Mouse (Mus musculus) CD4-positive helper T cell, adult 2 months (primary cell): Measurements from ENCODE around the gene Tnfrsf22.
A peak's percentile ranks its signal among the peaks of the same experiment; 100 is the strongest.
"Not testable (repeated sequence)": the region's sequence is repeated elsewhere in the genome, so short reads cannot be mapped to it uniquely, and the experiment has no call there.

Experiments used
- DNase-seq: peaks from one replicate; pipeline ENCODE4 v3.0.0-alpha.2; 2012; ENCODE audit warnings: low read depth, missing footprints, low spot score

Gene Tnfrsf22

GRCm38 (mm10) chr7:143649034-143649768 is at the start of gene Tnfrsf22:
Tnfrsf22 (minus strand) TSS chr7:143649661.
- DNase-seq: peak; percentile 91

- peak; percentile 64 for DNase-seq
These were observed 46.7 kb upstream of the Tnfrsf22 start for GRCm38 (mm10) chr7:143696140-143696539.

- DNase-seq: no peak
These were observed 45.1 kb upstream of the Tnfrsf22 start for GRCm38 (mm10) chr7:143694550-143694949.

- no peak for DNase-seq
These were observed 43.5 kb upstream of the Tnfrsf22 start for GRCm38 (mm10) chr7:143692746-143693510.

GRCm38 (mm10) chr7:143691909-143692308 is 42.4 kb upstream of the Tnfrsf22 start:
- DNase-seq: no peak

DNA sequence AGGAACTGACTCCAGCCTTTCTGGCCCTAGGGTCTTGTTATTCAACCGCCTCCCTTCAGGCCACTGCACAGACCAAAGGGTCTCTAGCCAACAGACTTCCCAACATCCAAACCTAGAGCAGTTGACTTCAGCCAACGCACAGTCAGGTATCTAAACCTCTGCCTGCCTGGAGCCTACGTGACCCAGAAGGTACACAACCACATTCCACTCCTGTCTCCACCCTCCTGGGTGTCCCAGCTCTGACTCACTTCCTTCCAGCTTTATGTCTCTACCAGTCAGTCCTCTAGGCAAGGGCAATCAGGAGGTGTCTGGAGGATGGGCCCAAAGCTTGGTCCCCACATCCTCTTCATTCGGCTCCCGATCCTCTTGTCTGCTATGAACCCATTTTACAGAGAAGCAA is 41.7 kb upstream of the Tnfrsf22 start:
- DNase-seq: no peak

DNA sequence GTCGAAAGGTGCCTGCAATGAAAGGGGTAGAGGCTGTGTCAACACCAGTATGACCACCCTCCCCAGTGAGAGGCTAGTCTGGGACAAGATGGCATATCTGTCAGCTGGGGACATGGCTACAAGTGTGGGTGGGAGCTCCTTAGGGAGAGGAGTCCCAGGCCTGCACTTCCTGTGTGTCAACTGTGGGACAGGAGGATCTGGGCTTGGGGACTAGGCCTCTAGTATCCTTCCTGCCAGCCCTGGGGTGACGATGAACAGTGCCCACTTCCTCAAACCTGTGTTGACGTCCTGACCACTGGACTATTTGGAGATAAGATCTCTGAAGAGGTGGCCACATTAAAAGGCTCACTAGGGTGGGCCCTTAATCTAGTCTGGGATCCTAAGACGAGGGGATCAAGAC is 40.5 kb upstream of the Tnfrsf22 start:
- no peak for DNase-seq

DNA sequence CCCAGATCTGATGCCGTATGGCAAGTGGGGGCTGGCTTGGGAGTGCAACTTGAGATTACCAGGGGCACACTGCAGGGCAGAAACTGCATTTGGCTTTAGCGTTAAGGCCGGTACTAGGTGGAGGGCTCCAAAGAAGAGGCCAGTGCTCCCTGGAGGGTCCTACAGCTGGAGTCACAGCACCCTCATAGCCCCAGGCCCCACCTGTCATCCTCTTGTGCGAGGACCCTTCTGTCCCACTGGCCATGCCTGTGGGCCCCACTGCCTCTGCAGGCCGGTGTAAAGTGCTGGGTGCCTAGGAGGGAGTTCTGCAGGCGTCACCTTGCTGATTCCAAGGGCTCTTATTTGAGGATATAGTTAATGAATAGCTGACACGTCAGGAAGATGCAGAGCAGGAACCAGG is 40.0 kb upstream of the Tnfrsf22 start:
- no peak for DNase-seq

DNA sequence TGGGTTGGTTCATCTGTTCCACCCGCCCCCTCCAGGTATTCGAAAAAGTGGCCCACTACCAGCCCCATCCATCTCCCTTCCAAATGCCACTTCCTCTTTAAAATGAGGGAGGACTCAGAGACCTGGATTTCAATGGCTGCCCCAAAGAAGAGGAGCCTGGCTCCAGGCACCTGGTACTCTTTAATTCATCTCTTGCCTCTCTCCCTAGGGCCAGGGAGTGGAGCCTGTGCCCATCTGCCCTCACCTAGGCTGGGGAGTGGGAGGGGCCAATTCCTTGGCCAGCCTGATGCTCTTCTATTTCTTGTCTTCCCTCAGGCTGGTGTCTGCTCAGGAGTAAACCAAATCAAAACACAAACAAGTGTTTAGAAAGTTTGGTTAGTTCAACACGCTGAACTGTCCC is 37.2 kb upstream of the Tnfrsf22 start:
- not testable (repeated sequence) for DNase-seq

GRCm38 (mm10) chr7:143686191-143686590 is 36.7 kb upstream of the Tnfrsf22 start:
- not testable (repeated sequence) for DNase-seq

DNA sequence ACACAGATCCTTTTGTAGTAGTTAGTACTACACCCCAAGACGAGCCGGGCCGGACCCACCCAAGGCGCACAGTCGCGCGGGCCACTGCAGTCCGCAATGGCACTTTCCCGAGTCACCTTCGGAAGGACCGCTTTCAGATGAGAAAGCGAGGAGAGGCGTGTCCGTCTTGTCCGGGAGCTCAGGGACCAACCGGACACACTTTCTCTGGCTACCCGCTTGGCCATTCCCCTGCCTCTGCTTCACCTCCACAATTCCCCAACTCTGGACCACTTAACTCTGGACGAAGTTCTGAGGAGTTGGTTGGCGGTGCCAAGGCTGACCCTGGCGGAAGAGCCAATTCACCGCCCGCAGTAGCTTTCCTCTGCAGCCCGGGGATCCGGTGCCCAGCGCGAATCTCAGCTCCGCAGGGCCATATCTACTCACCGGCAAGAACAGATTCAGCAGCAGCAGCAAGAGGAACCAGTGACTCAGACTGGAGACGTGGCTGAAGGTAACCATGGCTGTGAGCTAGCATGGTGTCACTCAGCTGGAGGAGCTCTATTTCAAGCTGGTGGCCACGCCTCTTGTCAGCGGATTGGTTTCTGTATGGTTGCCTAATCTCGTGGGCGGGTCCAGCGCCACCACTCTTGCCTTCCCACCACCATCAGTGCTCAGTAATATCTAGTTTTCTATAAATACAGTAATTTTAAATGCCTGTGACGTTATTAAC is 36.1 kb upstream of the Tnfrsf22 start, which contains the start of gene Tnfrsf23:
Gene Tnfrsf23, minus strand, starts transcription at position 514 of the 709 bp plus-strand sequence.
- DNase-seq: peak; percentile 87

GRCm38 (mm10) chr7:143684569-143684968 is 35.1 kb upstream of the Tnfrsf22 start:
- not testable (repeated sequence) for DNase-seq

- no peak for DNase-seq
These were observed 32.1 kb upstream of the Tnfrsf22 start for GRCm38 (mm10) chr7:143681566-143681965.

DNA sequence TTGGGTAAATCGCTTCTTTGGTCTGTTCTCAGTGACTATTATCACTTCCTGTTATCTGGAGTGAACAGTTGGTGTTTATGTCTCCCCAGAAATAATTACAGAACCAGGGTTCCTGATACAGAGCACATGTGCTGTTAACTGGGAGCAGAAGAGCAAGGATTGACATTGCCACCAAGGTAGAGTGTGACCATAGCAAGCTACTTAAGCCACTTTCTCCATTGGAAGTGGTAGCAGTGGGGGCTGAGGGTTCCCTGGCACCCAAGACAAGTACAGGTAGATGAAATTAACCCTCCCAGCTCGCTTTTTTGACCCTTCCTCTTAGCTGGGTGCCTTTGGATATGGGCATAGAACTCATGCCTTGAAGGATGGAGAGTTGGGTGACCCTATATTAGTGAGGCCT is 31.4 kb upstream of the Tnfrsf22 start:
- not testable (repeated sequence) for DNase-seq

DNA sequence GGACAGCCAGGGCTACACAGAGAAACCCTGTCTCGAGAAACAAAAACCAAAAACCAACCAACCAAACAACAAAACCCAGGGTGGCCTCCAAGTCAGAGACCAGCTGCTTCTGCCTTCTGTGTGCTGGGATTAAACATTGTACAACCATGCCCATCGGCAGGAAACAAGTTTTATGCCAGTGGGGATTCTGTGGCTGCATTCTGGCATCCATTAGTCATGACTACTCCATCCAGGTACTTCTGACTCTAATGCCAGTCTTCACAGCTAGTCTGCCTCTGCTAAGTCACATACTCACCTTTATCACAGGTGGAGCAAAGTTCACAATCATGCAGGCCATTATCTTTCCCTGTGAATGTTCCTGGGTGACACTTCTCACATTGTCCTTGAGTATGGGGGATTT is 30.2 kb upstream of the Tnfrsf22 start:
- not testable (repeated sequence) for DNase-seq

DNA sequence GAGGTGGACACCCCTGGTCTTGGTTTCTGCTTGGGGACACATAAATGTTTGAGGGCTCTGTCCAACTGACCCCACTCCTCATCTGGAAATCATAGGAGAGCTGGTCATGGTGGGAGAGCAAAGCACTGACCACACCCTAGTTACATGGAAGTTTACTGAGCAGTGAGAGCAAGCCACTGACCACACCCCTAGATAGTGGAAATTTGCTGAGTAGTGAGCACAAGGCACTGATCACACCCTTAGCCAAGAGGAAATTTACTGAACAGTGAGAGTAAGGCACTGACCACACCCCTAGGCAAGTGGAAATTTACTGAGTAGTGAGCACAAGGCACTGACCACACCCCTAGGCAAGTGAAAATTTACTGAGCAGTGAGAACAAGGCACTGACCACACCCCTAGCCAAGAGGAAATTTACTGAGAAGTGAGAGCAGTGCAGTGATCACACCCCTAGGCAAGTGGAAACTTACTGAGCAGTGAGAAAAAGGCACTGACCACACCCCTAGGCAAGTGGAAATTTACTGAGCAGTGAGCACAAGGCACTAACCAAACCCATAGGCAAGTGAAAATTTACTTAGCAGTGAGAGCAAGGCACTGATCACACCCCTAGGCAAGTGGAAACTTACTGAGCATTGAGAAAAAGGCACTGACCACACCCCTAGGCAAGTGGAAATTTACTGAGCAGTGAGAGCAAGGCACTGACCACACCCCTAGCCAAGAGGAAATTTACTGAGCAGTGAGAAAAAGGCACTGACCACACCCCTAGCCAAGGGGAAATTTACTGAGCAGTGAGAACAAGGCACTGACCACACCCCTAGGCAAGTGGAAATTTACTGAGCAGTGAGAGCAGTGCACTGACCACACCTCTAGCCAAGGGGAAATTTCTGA is 17.2 kb upstream of the Tnfrsf22 start:
- DNase-seq: peak; percentile 55

DNA sequence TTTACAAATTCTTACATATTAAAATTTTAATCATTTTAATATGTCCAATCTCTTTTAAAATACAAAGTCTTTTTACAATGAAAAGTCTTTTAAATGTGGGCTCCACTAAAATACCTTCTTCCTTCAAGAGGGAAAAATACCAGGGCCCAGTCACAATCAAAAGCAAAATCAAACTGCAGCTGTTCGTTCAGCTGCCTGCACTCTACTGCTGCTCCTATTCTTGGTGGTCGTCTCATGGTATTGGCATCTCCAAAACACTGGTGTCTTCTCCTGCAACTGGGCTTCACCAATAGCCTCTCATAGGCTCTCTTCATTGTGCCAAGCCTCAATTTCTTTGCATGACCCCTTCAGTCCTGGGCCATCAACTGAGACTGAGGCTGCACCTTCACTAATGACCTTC is 14.0 kb upstream of the Tnfrsf22 start:
- DNase-seq: no peak

- DNase-seq: no peak
These were observed 11.3 kb upstream of the Tnfrsf22 start for GRCm38 (mm10) chr7:143660797-143661196.

GRCm38 (mm10) chr7:143649769-143650346 is 397 bp upstream of the Tnfrsf22 start:
- not testable (repeated sequence) for DNase-seq

- DNase-seq: peak; percentile 38
These were observed 5.5 kb downstream of the Tnfrsf22 start for GRCm38 (mm10) chr7:143643949-143644348.

DNA sequence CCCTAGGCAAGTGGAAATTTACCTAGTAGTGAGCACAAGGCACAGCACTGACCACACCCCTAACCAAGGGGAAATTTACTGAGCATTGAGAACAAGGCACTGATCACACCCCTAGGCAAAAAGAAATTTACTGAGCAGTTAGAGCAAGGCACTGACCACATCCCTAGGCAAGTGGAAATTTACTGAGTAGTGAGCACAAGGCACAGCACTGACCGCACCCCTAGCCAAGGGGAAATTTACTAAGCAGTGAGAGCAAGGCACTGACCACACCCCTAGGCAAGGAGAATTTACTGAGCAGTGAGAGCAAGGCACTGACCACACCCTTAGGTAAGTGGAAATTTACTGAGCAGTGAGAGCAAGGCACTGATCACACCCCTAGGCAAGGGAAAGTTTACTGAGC is 12.8 kb downstream of the Tnfrsf22 start:
- DNase-seq: peak; percentile 54
